Mouse (Mus musculus) MEL (cell line): Measurements from ENCODE around the gene Gdpd3. TPM values are rescaled to one million over a fixed set of nuclear protein-coding genes. Genes with fewer than 3 reads are reported as not detected.

Experiments used
- DNase-seq: peaks from one replicate; pipeline ENCODE4 v3.0.0; 2011; ENCODE audit warnings: low read depth, low spot score
- H3K27ac ChIP-seq: 2 replicates; pipeline ENCODE4 v1.5.1; 2012; ENCODE audit warnings: low read depth, mild to moderate bottlenecking, control low read depth, low read length, moderate library complexity; ENCODE audit not compliant: control insufficient read depth
- H3K27me3 ChIP-seq, 2 experiments: fragments of 150-350 bp in 1 of 2; sonication (generic) in 1 of 2; 2 replicates each; pipeline ENCODE4 v1.6.1; 2012; ENCODE audit warnings: low read length in 2 of 2, mild to moderate bottlenecking in 2 of 2, improper control_type of control experiment in 1 of 2, moderate library complexity in 1 of 2; ENCODE audit not compliant: insufficient read depth in 2 of 2, control insufficient read depth in 1 of 2
- H3K36me3 ChIP-seq, 2 experiments: 2 replicates each; pipeline ENCODE4 v1.6.1; 2012 to 2014; ENCODE audit warnings: low read length in 2 of 2, improper control_type of control experiment in 1 of 2, inconsistent platforms in 1 of 2, mild to moderate bottlenecking in 1 of 2; ENCODE audit not compliant: insufficient read depth in 2 of 2, control insufficient read depth in 1 of 2
- H3K4me1 ChIP-seq, 2 experiments: fragments of 150-350 bp in 1 of 2; sonication (generic) in 1 of 2; 2 replicates each; pipeline ENCODE4 v1.6.1; 2012; ENCODE audit warnings: low read length in 2 of 2, improper control_type of control experiment in 1 of 2, mild to moderate bottlenecking in 1 of 2; ENCODE audit not compliant: insufficient read depth in 2 of 2, control insufficient read depth in 1 of 2
- H3K4me3 ChIP-seq, 2 experiments: fragments of 150-350 bp in 1 of 2; sonication (generic) in 1 of 2; 2 replicates each; pipeline ENCODE4 v1.5.1; 2012; ENCODE audit warnings: low read depth in 2 of 2, low read length in 2 of 2, mild to moderate bottlenecking in 2 of 2, moderate library complexity in 2 of 2, control low read depth in 1 of 2, improper control_type of control experiment in 1 of 2; ENCODE audit not compliant: control insufficient read depth in 1 of 2, insufficient read depth in 1 of 2
- H3K79me2 ChIP-seq: 2 replicates; pipeline ENCODE4 v1.6.1; 2012; ENCODE audit warnings: mild to moderate bottlenecking, low read length, moderate library complexity; ENCODE audit not compliant: control insufficient read depth, poor library complexity, insufficient read depth
- H3K9ac ChIP-seq: 2 replicates; pipeline ENCODE4 v1.6.1; 2012; ENCODE audit warnings: low read depth, mild to moderate bottlenecking, control low read depth, low read length, moderate library complexity; ENCODE audit not compliant: control insufficient read depth, poor library complexity, severe bottlenecking
- H3K9me3 ChIP-seq: fragments of 150-350 bp; sonication (generic); replicated peaks from 2 replicates; pipeline ENCODE4 v1.6.1; 2012; ENCODE audit warnings: mild to moderate bottlenecking, low read length, improper control_type of control experiment, moderate library complexity; ENCODE audit not compliant: insufficient read depth
- CHD2 ChIP-seq: IDR thresholded peaks from 2 replicates; pipeline ENCODE4 v1.6.1; 2011; ENCODE audit warnings: low read length, improper control_type of control experiment
- CTCF ChIP-seq, 3 experiments: IDR thresholded peaks in 2 of 3; conservative IDR thresholded peaks in 1 of 3; 2 replicates each; pipeline ENCODE4 v1.5.1; 2011 to 2012; ENCODE audit warnings: low read length in 3 of 3, low read depth in 2 of 3, mild to moderate bottlenecking in 2 of 3, improper control_type of control experiment in 1 of 3, inconsistent platforms in 1 of 3, mixed read lengths in 1 of 3, moderate library complexity in 1 of 3; ENCODE audit not compliant: control insufficient read depth in 1 of 3, insufficient read depth in 1 of 3, poor library complexity in 1 of 3, severe bottlenecking in 1 of 3
- GABPA ChIP-seq: IDR thresholded peaks from 2 replicates; pipeline ENCODE4 v1.6.1; 2012; ENCODE audit warnings: low read depth, mild to moderate bottlenecking, inconsistent platforms, low read length, improper control_type of control experiment, moderate library complexity
- MAZ ChIP-seq: IDR thresholded peaks from 2 replicates; pipeline ENCODE4 v1.6.1; 2012; ENCODE audit warnings: low read depth, mild to moderate bottlenecking, inconsistent platforms, low read length, improper control_type of control experiment
- RAD21 ChIP-seq: IDR thresholded peaks from 2 replicates; pipeline ENCODE4 v1.6.1; 2011; ENCODE audit warnings: mild to moderate bottlenecking, low read depth, low read length, improper control_type of control experiment
- RCOR1 ChIP-seq: IDR thresholded peaks from 2 replicates; pipeline ENCODE4 v1.6.1; 2012; ENCODE audit warnings: low read depth, mild to moderate bottlenecking, inconsistent platforms, low read length, improper control_type of control experiment
- SMC3 ChIP-seq: IDR thresholded peaks from 2 replicates; pipeline ENCODE4 v1.6.1; 2011; ENCODE audit warnings: low read depth, low read length, improper control_type of control experiment
- TAL1 ChIP-seq: IDR thresholded peaks from 2 replicates; pipeline ENCODE4 v1.6.1; 2012; ENCODE audit warnings: mild to moderate bottlenecking, inconsistent platforms, low read length, moderate library complexity, mixed read lengths
- TBP ChIP-seq: IDR thresholded peaks from 2 replicates; pipeline ENCODE4 v1.8.0; 2011; ENCODE audit warnings: low read depth, low read length, improper control_type of control experiment
- ZC3H11A ChIP-seq: IDR thresholded peaks from 2 replicates; pipeline ENCODE4 v1.6.1; 2012; ENCODE audit warnings: low read depth, mild to moderate bottlenecking, inconsistent platforms, low read length, improper control_type of control experiment
- ZKSCAN1 ChIP-seq: IDR thresholded peaks from 2 replicates; pipeline ENCODE4 v1.6.1; 2012; ENCODE audit warnings: low read depth, mild to moderate bottlenecking, inconsistent platforms, low read length, improper control_type of control experiment, moderate library complexity
- polyA plus RNA-seq, 2 experiments: library from polyadenylated mRNA; stranded (reverse) in 1 of 2; unstranded in 1 of 2; fragments of >175 nt in 1 of 2; fragments of >200 nt in 1 of 2; gene quantifications; 2 replicates each; pipeline versions ENCODE4 v1.2.1 to v1.2.4; 2012; ENCODE audit warnings: low replicate concordance in 2 of 2, low read depth in 1 of 2; ENCODE audit not compliant: insufficient read length in 2 of 2, insufficient read depth in 1 of 2, missing spikeins in 1 of 2
- total RNA-seq: library from RNA; depleted of rRNA; stranded (reverse); fragments of 300-350 nt; gene quantifications from 2 replicates; pipeline ENCODE4 v1.2.3, GENCODE M21; 2012

Gene Gdpd3
- total and polyA plus RNA-seq, 3 experiments = 12.7 to 13.0 TPM; not detected in 1

DNA sequence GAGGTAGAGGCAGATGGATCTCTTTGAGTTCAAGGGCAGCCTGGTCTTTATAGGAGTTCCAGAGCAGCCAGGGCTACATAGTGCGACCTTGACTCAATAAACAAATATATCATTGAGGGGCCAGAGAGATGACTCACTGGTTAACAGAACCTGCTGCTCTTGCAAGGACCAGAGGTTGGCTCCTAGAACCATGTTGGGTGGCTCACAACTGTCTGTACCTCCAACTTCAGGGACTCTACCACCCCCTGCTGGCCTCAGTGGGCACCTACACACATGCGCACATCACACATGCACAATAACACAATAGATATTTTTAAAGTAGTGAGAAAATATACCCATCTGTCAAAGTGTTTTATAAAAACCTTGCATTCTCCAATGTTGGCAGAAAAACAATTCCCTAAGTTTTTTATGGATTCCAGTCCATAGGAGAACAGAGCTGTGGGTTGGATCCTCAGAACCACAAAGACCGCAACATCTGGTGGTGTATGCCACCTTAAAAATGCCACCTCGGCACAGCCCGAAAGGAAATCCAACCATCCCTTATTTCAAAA is 47.3 kb upstream of the Gdpd3 start:
- Histone ChIP-seq H3K27me3 (peaks cover 3 to 6% of the 10 kb centered on the region in 2 experiments), H3K27ac (no peak overlapping the region), H3K4me1 (no peaks in the 10 kb centered on the region), H3K36me3 (no peaks in the 10 kb centered on the region), H3K9me3 (no peaks in the 10 kb centered on the region), H3K4me3 (no peak overlapping the region), H3K9ac (no peak overlapping the region), H3K79me2 (no peaks in the 10 kb centered on the region)
- peak; percentile 55 for DNase-seq
- TF ChIP-seq SMC3 (peak; percentile 23; the same call in 1 of the 2 replicates), ZKSCAN1 (no peak), ZC3H11A (0 out of 2 replicates have a peak, but pooled peaks have one; percentile 24), CHD2 (no peak), CTCF (IDR thresholded peaks at IDR 0.05 in 2 of 3, conservative IDR thresholded peaks at IDR 0.05 in 1 of 3; ENCODE audit: control insufficient read depth in 1 of 3, insufficient read depth in 1 of 3, low read depth in 2 of 3, low read length in 3 of 3, poor library complexity in 1 of 3, severe bottlenecking in 1 of 3) (peak; percentile 48 to 52 (median 51); a peak in 5 of 6 replicates), RAD21 (peak; percentile 43)

DNA sequence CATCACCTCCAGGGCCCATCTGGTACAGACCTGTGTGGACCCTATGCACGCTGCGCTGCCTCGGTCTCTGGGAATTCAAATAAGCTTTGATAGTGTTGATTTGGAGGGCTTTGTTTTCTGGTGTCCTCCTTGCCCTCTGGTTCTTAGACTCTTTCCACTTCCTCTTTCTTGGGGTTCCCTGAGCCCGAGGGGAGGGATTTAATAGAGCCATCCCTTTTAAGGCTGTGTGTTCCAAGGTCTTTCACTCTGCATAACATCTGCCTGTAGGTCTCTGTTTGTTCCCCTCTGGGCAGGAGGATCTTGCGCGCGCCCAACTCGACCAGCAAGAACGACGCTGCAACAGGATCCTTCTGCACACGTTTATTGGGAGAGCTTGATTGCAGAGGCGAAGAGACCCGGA is 44.5 kb upstream of the Gdpd3 start:
- Histone ChIP-seq H3K4me3 (no peak overlapping the region), H3K27me3 (peaks cover 0 to 3% of the 10 kb centered on the region in 2 experiments; a peak in 2 of 4 replicates), H3K4me1 (no peaks in the 10 kb centered on the region), H3K9ac (no peak overlapping the region), H3K9me3 (no peaks in the 10 kb centered on the region), H3K27ac (no peak overlapping the region), H3K79me2 (no peaks in the 10 kb centered on the region), H3K36me3 (no peaks in the 10 kb centered on the region)
- TF ChIP-seq MAZ = no peak
- TF ChIP-seq TBP = 0 out of 2 replicates have a peak, but pooled peaks have one; percentile 43
- DNase-seq = peak; percentile 52

DNA sequence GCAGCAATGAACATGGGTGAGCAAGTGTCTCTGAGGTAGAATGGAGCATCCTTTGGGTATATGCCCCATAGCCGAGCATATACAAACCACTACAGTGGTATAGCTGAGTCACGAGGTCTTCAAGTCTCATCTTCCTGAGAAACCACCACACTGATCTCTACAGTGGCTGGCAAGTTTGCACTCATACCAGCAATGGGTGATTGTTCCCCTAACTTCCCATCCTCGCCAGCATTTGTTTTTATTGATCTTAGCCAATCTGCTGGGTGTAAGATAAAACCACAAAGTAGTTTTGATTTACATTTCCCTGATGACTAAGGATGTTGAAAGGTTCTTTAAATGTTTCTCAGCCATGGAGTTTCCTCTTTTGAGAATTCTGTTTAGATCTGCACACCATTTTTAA is 41.1 kb upstream of the Gdpd3 start:
- Histone ChIP-seq H3K27me3 (peaks cover 0 to 8% of the 10 kb centered on the region in 2 experiments; a peak in 1 of 4 replicates), H3K9me3 (no peaks in the 10 kb centered on the region), H3K27ac (no peak overlapping the region), H3K4me1 (no peaks in the 10 kb centered on the region), H3K36me3 (no peaks in the 10 kb centered on the region), H3K4me3 (no peak overlapping the region)
- DNase-seq = peak; percentile 45
- peak; percentile 59; the same call in 1 of the 2 replicates for TF ChIP-seq RCOR1
- peak; percentile 39 for TF ChIP-seq TAL1
- TF ChIP-seq GABPA = no peak
- TF ChIP-seq, all 39 proteins: peak for 2
- no peak overlapping the region for H3K9ac ChIP-seq
- H3K79me2 ChIP-seq = no peaks in the 10 kb centered on the region
